Mouse (Mus musculus) testis, postnatal 10 days (tissue): ENCODE measurements around the gene S100a13.

ENCODE experiments used
- DNase-seq: peaks from one replicate; pipeline ENCODE4 v3.0.0; 2021; ENCODE audit warnings: low spot score

The S100a13 gene

DNA sequence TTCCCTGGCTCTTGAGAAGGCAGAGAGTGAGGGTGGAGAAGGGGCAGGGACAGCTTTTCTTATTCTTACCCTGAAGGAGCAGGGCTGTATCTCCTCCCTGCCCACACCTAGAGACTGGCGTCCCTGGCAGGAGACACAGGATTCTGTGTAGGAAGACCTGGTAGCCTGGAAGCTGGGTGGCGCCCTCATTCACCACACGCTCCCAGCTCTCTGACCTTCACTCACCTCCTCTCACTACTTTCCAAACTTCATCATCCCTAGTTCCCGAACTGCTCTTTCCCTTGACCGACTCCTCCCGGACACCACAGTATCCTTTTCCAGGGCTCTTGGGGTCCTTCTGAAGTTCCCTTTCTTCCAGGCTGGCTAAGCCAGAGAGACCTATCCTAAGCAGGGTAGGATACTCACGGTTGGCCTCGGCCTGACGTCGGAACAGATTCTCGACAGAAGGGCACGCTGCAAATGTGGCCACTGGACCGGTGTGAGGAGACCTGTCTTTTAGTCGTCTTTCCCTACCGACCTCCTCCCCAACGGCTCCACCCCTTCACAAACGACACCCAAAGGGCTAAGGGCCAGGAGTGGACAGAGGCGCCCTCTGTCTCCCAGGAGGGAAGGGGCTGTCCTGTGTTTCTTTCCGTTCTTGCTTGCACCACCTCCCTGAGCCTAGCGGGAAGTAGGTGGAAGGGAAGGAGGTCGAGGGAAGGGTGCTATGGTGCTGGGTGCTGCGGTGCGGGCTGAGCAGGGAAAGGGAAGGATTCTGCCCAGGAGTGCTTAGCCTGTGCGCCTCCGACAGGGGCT, at the start of gene S100a13, which contains the start of gene S100a1:
Gene S100a13 (plus strand): TSS at position 640 of the 795 bp plus-strand sequence.
Gene S100a1 (minus strand): TSS at position 597 of the 795 bp plus-strand sequence.
- peak; percentile 66 for DNase-seq

DNA sequence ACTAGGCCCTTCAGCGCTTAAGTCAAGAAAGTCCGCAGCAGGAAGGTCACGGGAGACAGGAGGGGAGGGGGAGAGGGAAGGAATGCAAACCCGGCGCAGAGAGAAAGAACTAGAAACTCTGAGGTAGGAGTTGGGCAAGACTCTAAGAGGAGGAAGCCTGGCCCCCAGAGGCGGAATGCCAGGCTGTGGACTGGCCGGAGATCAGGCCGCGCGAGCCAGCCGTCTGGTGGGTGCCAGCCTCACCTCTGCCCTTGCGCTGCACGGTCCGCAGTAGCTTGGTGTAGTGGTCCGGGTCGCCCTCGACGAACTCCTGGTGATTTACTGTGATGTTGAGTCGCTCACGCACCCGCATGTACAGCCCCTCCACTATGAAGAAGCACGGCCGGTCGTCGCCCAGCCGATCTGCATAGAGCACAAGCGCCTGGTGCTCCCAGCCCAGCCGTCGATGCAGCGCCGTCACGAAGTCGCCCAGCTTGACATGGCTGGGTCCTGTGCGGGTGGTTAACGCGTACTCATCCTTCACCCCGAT, 49.6 kb upstream of the S100a13 start:
- peak; percentile 67 for DNase-seq

DNA sequence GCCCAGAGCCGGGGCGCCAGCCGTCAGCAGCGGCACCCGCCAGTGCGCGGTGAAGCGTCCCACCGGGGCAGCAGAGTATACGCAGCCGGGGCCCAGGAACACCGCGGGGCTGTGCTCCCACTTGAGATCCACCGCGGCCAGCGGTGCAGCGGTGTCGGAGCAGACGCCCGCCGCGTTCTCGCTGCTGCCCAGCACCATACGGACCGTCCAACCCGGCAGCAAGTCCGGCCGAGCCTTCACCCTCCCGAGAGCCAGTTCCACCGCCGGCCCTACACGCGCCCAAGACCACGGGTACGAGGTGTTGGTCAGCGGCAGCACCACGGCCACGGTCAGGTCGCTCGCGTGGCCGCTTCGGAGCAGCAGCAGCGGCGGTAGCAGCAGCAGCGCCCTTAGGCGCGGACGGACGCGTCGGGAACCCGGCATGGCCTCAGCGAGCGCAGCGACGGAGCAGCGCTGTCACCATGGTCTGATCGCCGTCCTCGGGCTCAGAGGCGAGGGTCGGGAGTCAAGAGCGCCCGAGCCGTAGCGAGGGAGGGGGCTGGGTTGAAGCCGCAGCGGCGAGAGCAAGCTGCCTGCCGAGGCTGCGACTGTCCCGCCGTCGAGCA, 49.1 kb upstream of the S100a13 start:
- DNase-seq = peak; percentile 76

DNA sequence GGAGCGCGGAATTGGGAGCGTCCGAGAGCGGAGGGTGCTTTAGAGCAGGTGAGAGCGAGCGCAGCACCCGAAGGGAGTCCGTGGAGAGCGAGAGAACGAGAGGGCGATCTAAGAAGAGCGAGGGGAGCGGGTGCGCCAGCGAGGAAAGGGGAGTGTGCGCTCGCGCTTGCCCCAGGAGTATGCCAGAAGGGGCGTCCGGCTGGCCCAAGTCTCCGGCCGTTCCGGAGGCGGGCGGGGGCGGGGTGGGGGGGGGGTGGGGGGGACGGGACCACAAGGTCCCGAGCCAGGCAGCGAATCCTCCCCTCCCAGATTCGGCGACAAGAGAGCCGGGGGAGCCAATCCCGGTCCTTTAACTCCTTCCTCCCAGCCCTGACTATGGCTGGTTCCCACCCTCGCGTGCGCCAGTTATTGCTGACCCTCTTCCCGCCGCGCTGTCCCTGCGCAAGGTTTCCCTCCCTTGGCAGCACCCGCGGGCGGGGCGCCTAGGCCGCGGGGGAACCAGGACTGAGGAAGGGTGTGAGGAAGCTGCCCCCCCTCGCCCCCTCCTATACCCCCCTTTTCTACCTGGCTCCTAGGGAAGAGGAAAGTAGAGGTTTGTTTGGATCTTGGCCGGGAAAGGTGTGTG, 48.4 kb upstream of the S100a13 start, which contains the start of gene Npr1:
Gene Npr1 (minus strand): TSS at position 181 of the 625 bp plus-strand sequence.
- no peak for DNase-seq

DNA sequence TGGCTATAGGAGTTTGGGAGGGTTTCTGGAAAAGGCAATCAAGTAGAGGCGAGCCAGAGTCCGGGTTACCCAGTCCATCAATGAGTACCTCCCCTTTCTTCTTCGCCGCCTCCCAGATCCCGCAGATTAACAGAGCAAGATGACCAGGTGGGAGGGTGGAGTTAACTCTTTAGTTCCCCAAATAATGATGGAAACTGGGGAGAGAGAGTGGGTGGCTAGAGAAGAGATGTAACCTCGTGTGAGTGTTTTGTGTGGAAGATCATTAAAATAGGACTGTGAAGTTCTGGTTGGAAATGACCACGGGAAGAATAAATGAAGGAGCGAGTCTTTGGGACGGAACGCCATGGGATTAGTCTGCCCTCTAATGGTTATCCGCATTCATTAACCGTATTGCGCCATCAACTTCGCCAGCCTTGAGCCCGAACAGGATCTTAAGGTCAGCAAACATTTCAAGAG, 47.9 kb upstream of the S100a13 start:
- DNase-seq = peak; percentile 60

DNA sequence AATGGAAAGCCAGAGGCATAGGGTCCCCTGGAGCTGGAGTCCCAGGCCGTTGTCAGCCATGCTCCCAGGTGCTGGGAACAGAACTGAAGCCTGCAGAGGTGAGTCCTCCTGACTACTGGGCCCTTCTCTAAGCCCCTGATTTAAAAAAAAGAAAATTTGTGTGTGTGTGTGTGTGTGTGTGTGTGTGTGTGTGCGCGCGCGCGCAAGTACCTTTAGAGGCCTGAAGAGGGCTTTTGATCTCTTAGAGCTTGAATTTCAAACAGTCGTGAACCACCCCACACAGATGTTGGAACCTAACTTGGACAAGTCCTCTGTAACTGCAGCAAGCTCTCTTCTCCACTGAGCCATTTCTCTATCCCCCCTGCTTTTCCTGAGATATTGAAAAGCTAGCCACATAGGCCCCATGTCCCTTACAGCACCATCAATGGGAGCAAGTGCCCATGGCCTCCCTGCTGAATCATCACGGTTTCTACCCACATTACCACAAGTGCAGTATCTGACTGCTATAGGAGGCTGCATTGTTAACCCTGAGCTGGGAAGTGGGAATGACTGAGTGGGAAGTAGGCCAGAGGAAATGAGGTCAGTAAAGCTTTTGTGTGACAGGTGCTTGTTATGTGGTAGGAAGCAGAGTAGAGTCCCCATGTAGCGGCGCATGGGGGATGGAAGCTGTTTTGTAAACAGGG, 46.5 kb upstream of the S100a13 start:
- DNase-seq = no peak

DNA sequence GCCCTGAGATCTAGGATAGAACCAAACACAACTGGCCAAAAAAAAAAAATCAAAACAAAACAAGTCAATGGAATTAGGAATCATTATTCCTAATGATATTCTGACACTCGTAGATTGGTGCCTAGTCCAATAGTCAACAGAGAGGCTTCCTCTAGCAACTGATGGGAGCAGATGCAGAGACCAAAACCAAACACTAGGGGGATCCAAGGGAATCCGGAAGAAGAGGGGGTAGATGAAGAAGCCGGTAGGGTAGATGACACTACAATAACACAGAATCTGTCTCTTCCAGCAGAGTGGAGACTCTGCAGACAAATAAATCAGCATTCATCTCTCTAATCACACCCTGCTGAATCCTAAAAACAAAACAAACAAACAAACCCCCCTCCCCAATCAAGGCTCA, 42.0 kb upstream of the S100a13 start:
- no peak for DNase-seq

DNA sequence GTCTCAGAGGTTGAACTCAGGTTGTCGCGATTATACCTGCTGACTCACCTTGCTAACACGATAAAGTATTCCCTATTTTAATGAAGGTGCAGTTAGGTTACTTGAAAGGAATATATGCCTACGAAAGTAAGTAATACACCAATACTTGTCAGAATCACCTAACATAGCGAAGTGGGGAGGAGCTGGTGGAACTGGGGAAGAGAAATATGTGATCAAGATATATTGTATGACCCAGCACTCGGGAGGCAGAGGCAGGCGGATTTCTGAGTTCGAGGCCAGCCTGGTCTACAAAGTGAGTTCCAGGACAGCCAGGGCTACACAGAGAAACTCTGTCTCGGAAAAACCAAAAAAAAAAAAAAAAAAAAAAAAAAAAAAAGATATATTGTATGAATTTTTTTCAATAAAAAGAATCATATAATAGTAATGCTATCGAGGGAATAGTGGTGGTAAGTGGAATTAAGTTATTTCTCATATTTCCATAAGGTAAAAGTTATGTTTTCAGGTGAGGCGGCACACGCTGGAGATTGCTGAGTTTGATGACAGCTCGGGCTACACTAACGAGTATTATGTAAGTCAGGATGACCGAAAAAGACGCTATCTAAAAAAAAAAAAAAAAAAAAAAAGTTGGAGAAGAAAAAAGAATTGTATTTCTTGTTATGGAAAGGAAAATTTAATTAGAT, 38.9 kb upstream of the S100a13 start:
- DNase-seq = no peak

DNA sequence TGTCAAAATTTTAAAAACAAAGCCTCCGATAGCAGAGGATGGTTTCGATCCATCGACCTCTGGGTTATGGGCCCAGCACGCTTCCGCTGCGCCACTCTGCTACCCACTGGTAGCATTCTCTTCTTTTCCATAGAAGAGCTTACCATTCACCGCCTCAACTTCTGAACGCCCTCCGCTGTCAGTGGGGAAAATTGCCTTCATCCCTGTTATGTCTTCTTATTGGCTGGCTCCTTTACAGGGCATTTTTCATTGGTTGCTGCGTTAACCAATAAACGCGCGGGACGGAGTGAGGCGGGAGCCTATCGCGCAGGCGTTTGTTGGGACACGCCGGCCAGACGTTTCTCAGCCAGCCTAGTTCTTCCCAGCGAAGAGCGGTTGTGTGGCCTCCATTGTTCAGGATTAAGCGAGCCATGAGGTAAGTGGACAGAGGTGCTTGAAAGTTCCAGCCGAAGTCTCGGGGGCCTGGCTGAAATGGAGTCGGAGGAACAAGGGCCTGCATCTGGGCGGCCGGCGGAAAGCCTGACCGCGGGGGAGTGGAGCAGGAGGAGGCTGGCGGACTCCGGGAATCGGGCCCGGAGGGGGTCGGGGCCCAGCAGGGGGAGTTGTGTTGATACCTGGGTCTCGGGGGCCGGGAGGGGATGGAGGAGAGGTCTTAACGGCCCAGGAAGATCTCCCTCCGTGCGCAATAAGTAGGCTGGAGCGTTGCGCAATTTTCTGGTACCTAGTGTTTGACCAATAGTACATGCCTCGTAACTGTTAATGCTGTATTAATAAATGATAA, 38.2 kb upstream of the S100a13 start, which contains the start of gene Ilf2:
Gene Ilf2 (plus strand): TSS at position 296 of the 781 bp plus-strand sequence.
- peak; percentile 94 for DNase-seq

DNA sequence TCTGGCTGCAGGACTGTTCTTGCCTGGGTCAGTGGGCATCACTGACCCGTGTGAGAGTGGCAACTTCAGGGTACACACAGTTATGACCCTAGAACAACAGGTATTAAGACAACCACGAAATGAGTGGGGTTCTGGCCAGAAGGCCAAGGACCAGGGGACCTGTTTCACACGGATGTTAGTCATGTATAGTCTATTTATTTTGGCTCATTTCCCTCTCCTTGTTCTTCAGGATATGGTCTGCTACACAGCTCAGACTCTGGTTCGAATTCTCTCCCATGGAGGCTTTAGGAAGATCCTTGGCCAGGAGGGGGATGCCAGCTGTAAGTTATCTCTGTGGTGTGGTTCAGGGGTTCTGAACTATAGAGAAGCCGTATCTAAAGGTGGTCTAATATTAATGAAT, 27.2 kb upstream of the S100a13 start:
- no peak for DNase-seq

DNA sequence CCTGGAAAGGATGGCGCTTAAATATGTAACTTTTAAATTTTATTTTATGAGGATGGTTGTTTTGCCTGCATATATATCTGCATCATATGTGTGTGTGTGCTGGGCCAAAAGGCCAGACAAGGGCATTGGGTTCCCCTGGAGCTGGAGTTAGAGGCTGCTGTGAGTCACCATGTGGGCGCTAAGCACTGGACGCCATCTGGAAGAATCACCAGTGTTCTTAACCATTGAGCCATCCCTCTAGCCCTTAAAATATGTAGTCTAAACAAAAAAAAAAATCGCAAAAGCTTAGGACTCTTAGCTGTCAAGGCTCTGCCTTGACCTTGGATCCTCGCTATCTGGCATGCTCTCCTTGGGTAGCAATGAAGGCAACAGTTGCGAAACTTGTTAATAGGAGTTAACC, 25.7 kb upstream of the S100a13 start:
- no peak for DNase-seq

DNA sequence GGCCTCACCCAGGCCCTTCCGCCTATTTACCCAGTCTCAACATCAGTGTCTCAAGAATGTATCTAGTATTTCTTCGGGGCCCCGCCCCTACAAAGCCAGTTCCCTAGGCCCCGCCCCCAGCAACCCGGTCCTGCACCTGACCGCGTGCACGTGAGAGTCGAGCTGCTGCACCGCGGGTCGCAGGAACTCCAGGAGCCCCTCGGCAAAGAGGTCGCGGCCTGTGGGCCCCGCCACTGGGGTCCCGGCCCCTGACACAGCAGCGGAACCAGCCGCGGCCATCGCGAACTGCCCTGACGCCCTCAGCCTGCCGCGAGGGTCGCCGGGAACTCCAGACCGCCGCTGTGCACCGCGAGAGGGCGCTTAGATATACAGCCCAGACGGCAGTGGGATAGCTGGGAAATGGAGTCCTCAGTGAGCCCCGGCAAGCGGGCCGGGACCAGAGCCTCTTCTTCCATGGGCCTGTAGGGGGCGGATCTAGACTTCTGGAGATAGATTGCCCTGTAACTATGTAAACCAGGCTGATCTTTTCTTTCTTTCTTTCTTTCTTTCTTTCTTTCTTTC, 23.5 kb upstream of the S100a13 start, which contains the start of gene Snapin:
Gene Snapin (minus strand): TSS at position 338 of the 561 bp plus-strand sequence.
- peak; percentile 96 for DNase-seq

DNA sequence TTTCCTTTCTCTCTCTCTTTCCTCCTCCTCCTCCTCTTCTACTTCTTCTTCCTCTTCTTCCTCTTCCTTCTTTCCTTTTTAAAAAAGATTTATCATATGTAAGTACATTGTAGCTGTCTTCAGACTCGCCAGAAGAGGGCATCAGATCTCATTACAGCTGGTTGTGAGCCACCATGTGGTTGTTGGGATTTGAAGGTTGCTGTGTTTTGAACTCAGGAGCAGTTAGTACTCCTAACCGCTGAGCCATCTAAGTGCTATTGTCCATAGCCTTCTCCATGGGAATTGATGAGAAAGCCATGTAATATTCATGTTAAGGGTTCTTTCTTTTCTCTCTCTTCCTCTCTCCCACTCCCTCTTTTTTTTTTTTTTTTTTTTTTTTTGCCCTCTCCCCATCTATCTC, 22.9 kb upstream of the S100a13 start:
- DNase-seq = no peak

DNA sequence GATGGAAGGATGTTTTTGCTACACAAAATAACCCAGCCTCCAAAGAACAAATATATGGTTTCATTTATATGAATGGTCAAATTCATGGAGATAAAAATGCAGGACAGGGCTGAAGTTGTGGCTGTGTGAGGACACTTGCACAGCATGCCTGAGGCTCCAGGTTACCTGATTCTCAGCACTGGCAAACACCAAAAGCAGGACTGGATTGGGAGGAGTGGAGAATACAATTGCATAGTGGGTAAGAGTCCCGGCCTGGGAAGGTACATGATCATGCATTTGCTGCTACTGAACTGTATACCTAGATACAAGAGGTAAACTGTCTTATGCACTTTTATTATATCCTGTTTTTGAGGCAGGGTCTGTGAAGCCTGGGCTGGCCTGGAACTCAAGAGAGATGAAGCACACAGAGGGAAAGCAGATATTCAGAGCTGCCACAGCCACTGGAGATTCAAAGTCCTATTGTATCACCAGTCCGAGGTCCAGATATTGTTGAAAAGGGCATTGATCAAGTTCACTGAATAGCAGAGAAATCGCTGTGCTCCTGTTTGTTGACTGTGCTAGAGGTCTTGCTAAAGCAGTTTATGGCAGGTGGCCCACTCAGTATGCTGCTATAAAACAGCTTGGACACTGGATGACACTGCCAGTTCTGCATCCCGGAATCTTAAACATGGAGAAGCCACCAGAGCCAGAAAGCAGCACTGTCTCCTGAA, 20.2 kb upstream of the S100a13 start:
- no peak for DNase-seq

DNA sequence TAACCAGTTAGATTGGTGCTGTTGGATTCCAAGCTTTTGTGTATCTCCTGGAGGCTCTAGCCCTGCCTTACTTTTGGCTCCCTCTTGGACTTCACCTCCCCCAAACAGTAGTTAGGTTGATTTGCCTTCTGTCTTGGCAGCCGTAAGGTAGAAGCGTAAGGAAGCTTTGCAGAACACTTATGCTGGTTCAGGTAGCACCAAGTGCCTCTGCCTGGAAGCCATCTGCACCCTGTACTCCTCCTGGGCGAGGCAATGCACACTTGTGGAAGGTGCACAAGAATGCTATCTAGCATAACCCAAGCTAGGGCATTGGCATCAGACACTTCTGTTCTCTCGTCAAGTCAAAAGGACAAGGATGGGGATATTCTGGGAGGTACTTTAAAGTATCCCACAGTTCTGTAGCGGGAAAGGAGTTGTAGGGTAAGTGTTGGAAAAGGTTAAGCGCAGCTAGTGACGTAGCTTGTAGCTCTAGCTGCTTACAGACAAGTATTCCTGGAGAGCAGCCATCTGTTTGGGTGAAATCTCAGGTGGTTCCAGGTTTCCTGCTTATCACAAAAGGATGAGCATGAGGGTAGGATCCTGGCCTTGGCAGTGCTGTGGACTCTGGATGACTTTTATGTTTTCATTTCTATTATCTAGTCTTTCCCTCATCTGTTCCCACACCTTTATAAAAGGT, 18.2 kb upstream of the S100a13 start:
- no peak for DNase-seq

DNA sequence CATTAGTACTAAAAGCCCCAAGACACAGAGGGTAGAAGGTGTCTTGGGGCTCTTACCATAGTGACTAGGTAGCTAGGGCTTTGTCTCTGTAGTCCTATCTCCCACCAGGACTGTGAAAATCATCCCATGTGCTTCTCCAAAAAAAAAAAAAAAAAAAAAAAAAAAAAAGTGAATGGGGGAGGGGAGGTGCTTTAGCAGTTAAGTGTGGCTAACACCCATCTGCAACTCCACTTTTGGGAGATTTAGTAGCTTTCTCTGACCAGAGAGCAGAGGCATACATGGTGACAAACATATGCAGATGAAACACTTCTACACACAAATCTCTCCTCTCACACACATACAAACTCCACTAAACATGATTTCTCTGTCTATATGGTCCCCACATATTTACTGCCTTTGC, 16.6 kb upstream of the S100a13 start:
- DNase-seq = no peak

DNA sequence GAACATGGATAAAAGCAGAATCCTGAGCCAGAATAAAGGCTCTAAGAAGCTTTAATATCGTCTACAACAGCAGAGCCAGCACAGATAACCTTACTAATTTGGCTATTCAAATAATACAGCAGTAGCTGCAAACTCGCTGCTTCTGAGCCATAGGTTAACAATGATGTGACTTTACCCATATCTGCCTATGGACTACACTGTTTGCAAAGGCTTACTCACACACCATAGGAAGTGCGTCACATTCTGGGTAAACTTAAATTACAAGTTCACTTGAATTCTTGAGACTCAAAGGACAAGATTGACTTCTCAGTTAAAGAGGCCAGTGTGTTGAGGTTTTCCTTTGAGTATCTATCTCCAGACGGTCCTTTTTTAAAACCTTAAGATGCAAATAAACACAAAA, 10.8 kb upstream of the S100a13 start:
- DNase-seq = no peak

DNA sequence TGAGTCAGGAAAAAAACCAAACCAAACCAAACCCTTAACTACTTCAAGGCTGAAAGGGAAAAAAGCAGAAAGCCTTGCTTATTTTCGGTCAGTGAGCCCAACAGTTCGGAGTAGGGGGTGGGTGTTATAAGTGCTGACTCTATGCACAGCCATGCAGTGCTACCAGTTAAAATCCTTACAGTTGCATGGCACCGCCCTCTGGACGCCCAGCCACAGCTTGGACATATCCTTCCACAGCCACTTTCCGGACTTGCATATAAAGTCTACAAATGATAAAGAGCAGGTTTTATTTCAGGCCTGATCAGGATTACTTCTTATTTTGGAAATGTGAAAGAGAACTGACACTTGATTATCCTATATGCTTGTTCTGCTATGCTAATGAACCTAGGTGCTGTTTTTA, 9.0 kb upstream of the S100a13 start:
- no peak for DNase-seq

DNA sequence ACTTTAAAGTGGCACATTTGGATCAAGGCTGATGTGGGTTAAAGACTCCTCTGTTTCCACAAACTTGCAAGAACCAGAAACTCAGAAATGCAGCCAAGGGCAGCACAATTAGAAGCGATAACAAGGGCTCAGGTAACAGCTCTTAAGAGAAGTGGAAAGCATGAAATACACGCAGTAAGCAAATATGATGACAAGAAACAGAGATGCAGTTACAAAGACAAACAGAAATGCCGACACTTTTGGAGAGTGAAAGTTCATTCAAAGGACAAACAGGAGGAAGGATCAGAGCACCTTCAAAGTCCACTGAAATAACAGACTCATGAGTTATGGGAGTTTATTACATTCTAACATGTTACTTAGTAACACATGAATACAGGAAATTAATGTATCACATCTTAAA, 7.9 kb upstream of the S100a13 start:
- no peak for DNase-seq
